Mouse (Mus musculus): ENCODE results near the gene Rnaseh2a.

- TF ChIP-seq EP300 (IDR thresholded peaks at IDR 0.05), result no peak
- TF ChIP-seq CTCF (IDR thresholded peaks at IDR 0.05), result no peak
Measured at GRCm38 (mm10) chr8:84970913-84971312, 1.3 kb upstream of the Rnaseh2a start.
